Mouse (Mus musculus) ovary, postnatal 36 days (tissue): Measurements from ENCODE around the gene Polg2.
A peak's percentile ranks its signal among the peaks of the same experiment; 100 is the strongest.
"Not testable (repeated sequence)": the region's sequence is repeated elsewhere in the genome, so short reads cannot be mapped to it uniquely, and the experiment has no call there.

Experiments
- DNase-seq: peaks from one replicate; pipeline ENCODE4 v3.0.0; 2022; ENCODE audit warnings: low spot score, mixed read lengths

The Polg2 gene

GRCm38 (mm10) chr11:106788775-106789459, 9.6 kb upstream of the Polg2 start, which contains the start of the genes Ddx5 and Cep95:
Ddx5 (minus strand) TSS chr11:106789185.
Cep95 (plus strand) TSS chr11:106789252.
- peak; percentile 96 for DNase-seq

GRCm38 (mm10) chr11:106788026-106788774, 8.9 kb upstream of the Polg2 start:
- DNase-seq, result peak; percentile 99

- DNase-seq, result peak; percentile 91
Measured at GRCm38 (mm10) chr11:106787131-106788025, 8.0 kb upstream of the Polg2 start.

- DNase-seq, result no peak
Measured at GRCm38 (mm10) chr11:106785043-106785442, 5.7 kb upstream of the Polg2 start.

- no peak for DNase-seq
Measured at GRCm38 (mm10) chr11:106784476-106784875, 5.1 kb upstream of the Polg2 start.

GRCm38 (mm10) chr11:106782841-106783764, 3.8 kb upstream of the Polg2 start:
- DNase-seq, result no peak

GRCm38 (mm10) chr11:106782271-106782670, 2.9 kb upstream of the Polg2 start:
- not testable (repeated sequence) for DNase-seq

- DNase-seq, result no peak
Measured at GRCm38 (mm10) chr11:106780590-106781220, 1.4 kb upstream of the Polg2 start.

- no peak for DNase-seq
Measured at GRCm38 (mm10) chr11:106780089-106780425, 720 bp upstream of the Polg2 start.

GRCm38 (mm10) chr11:106778589-106779387, 549 bp downstream of the Polg2 start:
- DNase-seq, result no peak

- DNase-seq, result no peak
Measured at GRCm38 (mm10) chr11:106778132-106778531, 1.2 kb downstream of the Polg2 start.

- no peak for DNase-seq
Measured at GRCm38 (mm10) chr11:106777395-106777794, 1.9 kb downstream of the Polg2 start.

GRCm38 (mm10) chr11:106776960-106777359, 2.4 kb downstream of the Polg2 start:
- DNase-seq, result no peak

- no peak for DNase-seq
Measured at GRCm38 (mm10) chr11:106773061-106773460, 6.3 kb downstream of the Polg2 start.

GRCm38 (mm10) chr11:106770195-106770974, 9.0 kb downstream of the Polg2 start:
- no peak for DNase-seq

GRCm38 (mm10) chr11:106767516-106767915, 11.8 kb downstream of the Polg2 start:
- DNase-seq, result no peak

GRCm38 (mm10) chr11:106766611-106767162, 12.7 kb downstream of the Polg2 start:
- no peak for DNase-seq

- DNase-seq, result no peak
Measured at GRCm38 (mm10) chr11:106762800-106763185, 16.5 kb downstream of the Polg2 start.
